Comparison of ENCODE assay signal across 8 mouse cellular contexts in the genomic region with DNA sequence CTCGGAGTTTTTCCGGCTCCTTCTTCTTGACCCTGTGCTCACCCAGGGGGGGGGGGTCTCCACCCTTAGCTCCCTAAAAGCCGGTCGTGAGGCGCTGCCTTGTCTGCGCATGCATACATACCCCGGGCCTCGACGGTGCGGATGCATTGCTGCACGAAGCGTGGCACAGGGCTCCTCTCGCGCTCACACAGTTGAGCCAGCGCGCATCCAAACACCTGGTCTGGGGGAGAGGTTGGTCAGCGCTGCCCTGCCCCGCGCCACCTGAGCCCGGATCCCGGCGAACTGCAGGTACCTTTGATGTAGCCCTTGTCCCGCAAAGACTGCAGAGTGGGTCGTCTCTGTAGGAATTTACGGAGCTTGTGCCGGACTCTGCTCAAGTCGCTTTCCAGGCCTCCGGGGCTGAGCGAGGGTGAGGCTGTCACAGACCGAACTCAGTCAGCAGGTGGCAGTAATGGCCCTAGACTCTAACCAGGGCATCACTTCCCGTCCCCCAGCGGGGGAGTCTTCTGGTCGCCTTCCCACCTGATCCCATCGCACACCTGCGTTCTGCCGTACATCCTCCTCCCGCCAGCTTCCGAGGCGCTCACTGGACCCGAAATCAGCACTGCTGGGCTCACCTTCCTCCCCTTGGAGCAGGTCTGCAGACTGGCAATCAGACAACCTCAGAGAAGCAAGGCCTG. TPM values are rescaled to one million over a fixed set of nuclear protein-coding genes. Genes with fewer than 3 reads are reported as not detected.
DNase-seq lines count a peak whose midpoint lies in the region; ATAC-seq and TF ChIP-seq lines count a peak whose summit lies in the region.

No protein-coding gene starts in this region.

- H3K4me1 ChIP-seq in embryonic facial prominence, embryonic 11.5 days (ENCODE audit: control insufficient read depth, insufficient read depth, low read length), result no peaks in the 10 kb centered on the region
- H3K4me1 ChIP-seq in midbrain, postnatal 0 days (ENCODE audit: insufficient read depth, low read length), result 0 out of 2 replicates have a peak, but pooled peaks cover 6% of the 10 kb centered on the region

- H3K27ac ChIP-seq in embryonic facial prominence, embryonic 11.5 days (replicated peaks; ENCODE audit: low read depth, low read length), result no peak overlapping the region
- H3K27ac ChIP-seq in midbrain, postnatal 0 days (ENCODE audit: low read depth, low read length), result peak overlapping the region; percentile 57; the same call in 1 of the 2 replicates

- no peaks in the 10 kb centered on the region for H3K9me3 ChIP-seq in embryonic facial prominence, embryonic 11.5 days (replicated peaks; ENCODE audit: control insufficient read depth, low read length)
- H3K9me3 ChIP-seq in midbrain, postnatal 0 days (ENCODE audit: low read length), result no peaks in the 10 kb centered on the region

- peak; percentile 70 for TF ChIP-seq CTCF in midbrain, postnatal 0 days (IDR thresholded peaks at IDR 0.05)

- H3K36me3 ChIP-seq in embryonic facial prominence, embryonic 11.5 days (replicated peaks; ENCODE audit: control insufficient read depth, insufficient read depth, low read depth, low read length), result no peaks in the 10 kb centered on the region
- H3K36me3 ChIP-seq in midbrain, postnatal 0 days (ENCODE audit: insufficient read depth, low read length), result no peaks in the 10 kb centered on the region

- no peak for ATAC-seq in embryonic facial prominence, embryonic 11.5 days (replicated peaks; ENCODE audit: insufficient number of reproducible peaks, low FRiP score, low TSS enrichment, low read depth)
- ATAC-seq in midbrain, postnatal 0 days (ENCODE audit: low FRiP score), result no peak

- WGBS in embryonic facial prominence, embryonic 11.5 days, result 12% methylated on average over 40 of the region's 40 CpGs
- WGBS in midbrain, postnatal 0 days, result 14% methylated on average over 40 of the region's 40 CpGs

- peak; percentile 54 to 80 for DNase-seq in adrenal gland, adult (ENCODE audit: inconsistent age in 2 of 2, low spot score in 1 of 2)
- DNase-seq in adrenal gland, postnatal 4 days (ENCODE audit: low spot score in 2 of 2), result no peak
- DNase-seq in adipocyte (ENCODE audit: low spot score), result peak; percentile 21
- DNase-seq in embryonic facial prominence, embryonic 11.5 days (ENCODE audit: low spot score), result peak; percentile 73
- DNase-seq in heart, postnatal 4 days, result peak; percentile 64
- peak; percentile 61 for DNase-seq in left cerebral cortex, postnatal 4 days
- DNase-seq in midbrain, postnatal 0 days (ENCODE audit: low spot score), result peak; percentile 73
- DNase-seq in urinary bladder, postnatal 10 days (ENCODE audit: low spot score), result no peak

- H3K9ac ChIP-seq in embryonic facial prominence, embryonic 11.5 days (replicated peaks; ENCODE audit: low read length), result no peak overlapping the region
- peak overlapping the region; percentile 44 for H3K9ac ChIP-seq in midbrain, postnatal 0 days (replicated peaks; ENCODE audit: low read length, poor library complexity, severe bottlenecking)

- H3K4me2 ChIP-seq in embryonic facial prominence, embryonic 11.5 days (ENCODE audit: low read depth, low read length), result 0 out of 2 replicates have a peak overlapping the region, but pooled peaks have one; percentile 17
- peak overlapping the region; percentile 50 for H3K4me2 ChIP-seq in midbrain, postnatal 0 days (ENCODE audit: low read depth, low read length, poor library complexity, severe bottlenecking)

- intact Hi-C loops in left cerebral cortex, postnatal 4 days (cut with DNase I), result no loop called here

- peaks cover 25% of the 10 kb centered on the region for H3K27me3 ChIP-seq in embryonic facial prominence, embryonic 11.5 days (ENCODE audit: control insufficient read depth, insufficient read depth, low read length)
- H3K27me3 ChIP-seq in midbrain, postnatal 0 days (ENCODE audit: insufficient read depth, low read length), result no peaks in the 10 kb centered on the region

- no peak overlapping the region; the same call in 1 of the 2 replicates for H3K4me3 ChIP-seq in embryonic facial prominence, embryonic 11.5 days (ENCODE audit: low read depth, low read length)
- peak overlapping the region; percentile 29 for H3K4me3 ChIP-seq in midbrain, postnatal 0 days (ENCODE audit: low read depth, low read length)

RNA-seq across cellular contexts. Expression of a gene that starts 29.6 kb away (rescaled TPM):
- total RNA-seq in adrenal gland, postnatal 4 days (2021), result 10 to 100 TPM; 21.0 to 22.3 TPM
- 2.9 and 3.7 TPM in 2 replicates for polyA plus RNA-seq in embryonic facial prominence, embryonic 11.5 days (2014; fragmentation: Nextera tagmentation; extraction: Ambion mirVana)
- total RNA-seq in heart, postnatal 4 days (2021), result 10 to 100 TPM; 23.5 to 25.4 TPM
- total RNA-seq in left cerebral cortex, postnatal 4 days (2021), result 1 to 10 TPM; 4.7 to 5.1 TPM
- 7.6 and 7.9 TPM in 2 replicates for total RNA-seq in midbrain, postnatal 0 days (2014; rRNA removed)
- polyA plus RNA-seq in midbrain, postnatal 0 days (2015; fragmentation: Nextera tagmentation; extraction: Ambion mirVana), result 4.9 and 6.2 TPM in 2 replicates

Comparison
In these comparisons a context has a peak if more than half of its experiments do, and no peak if none do; other contexts are left out.
1. DNase-seq: peak in adrenal gland, adult (2 of 2), adipocyte (single experiment), embryonic facial prominence, embryonic 11.5 days (single experiment), heart, postnatal 4 days (single experiment), left cerebral cortex, postnatal 4 days (single experiment) and midbrain, postnatal 0 days (single experiment); none in adrenal gland, postnatal 4 days (0 of 2) and urinary bladder, postnatal 10 days (single experiment).